Mouse (Mus musculus) forebrain, embryonic 10.5 days (tissue): Measurements from ENCODE around the gene Gm20532. TPM values are rescaled to one million over a fixed set of nuclear protein-coding genes. Genes with fewer than 3 reads are reported as not detected.

Source experiments
- DNase-seq: peaks from one replicate; pipeline ENCODE4 v3.0.0-alpha.2; 2017; ENCODE audit warnings: low spot score; ENCODE audit errors: extremely low spot score
- H3K27ac ChIP-seq: fragments of 300-500 bp; sonication (generic); 2 replicates; pipeline ENCODE4 v1.5.1; 2016; ENCODE audit warnings: mild to moderate bottlenecking
- H3K27me3 ChIP-seq: fragments of 300-500 bp; sonication (generic); 2 replicates; pipeline ENCODE4 v1.6.1; 2016; ENCODE audit warnings: mild to moderate bottlenecking; ENCODE audit not compliant: poor library complexity, severe bottlenecking
- H3K36me3 ChIP-seq: fragments of 300-500 bp; sonication (generic); replicated peaks from 2 replicates; pipeline ENCODE4 v1.6.1; 2016; ENCODE audit warnings: mild to moderate bottlenecking, moderate library complexity
- H3K4me1 ChIP-seq: fragments of 300-500 bp; sonication (generic); 2 replicates; pipeline ENCODE4 v1.6.1; 2016
- H3K4me3 ChIP-seq: fragments of 300-500 bp; sonication (generic); 2 replicates; pipeline ENCODE4 v1.5.1; 2016; ENCODE audit warnings: mild to moderate bottlenecking, moderate library complexity
- H3K9me3 ChIP-seq: fragments of 300-500 bp; sonication (generic); 2 replicates; pipeline ENCODE4 v1.6.1; 2016; ENCODE audit warnings: mild to moderate bottlenecking, moderate library complexity
- WGBS: fragments of 180-500 bp; shearing (Covaris S2); methylation state at CpG from one replicate; pipeline ENCODE4 v1.1.7; 2016; 5-methylcytosine and 5-hydroxymethylcytosine counted together
- polyA plus RNA-seq: library from polyadenylated mRNA; unstranded; fragments of >200 nt; fragmentation: Nextera tagmentation; extraction: Ambion mirVana; gene quantifications from 2 replicates; pipeline ENCODE4 v1.2.1, GENCODE M21; 2016

Gene Gm20532
- polyA plus RNA-seq, 1 experiment from 2014 or later = not detected

- Histone ChIP-seq H3K9me3 (no peaks in the 10 kb centered on the region), H3K36me3 (peaks cover 16% of the 10 kb centered on the region; the same call in 1 of the 2 replicates), H3K27ac (no peak overlapping the region), H3K4me1 (peaks cover 33% of the 10 kb centered on the region), H3K27me3 (no peaks in the 10 kb centered on the region), H3K4me3 (no peak overlapping the region)
- no peak for DNase-seq
- WGBS = 95% methylated on average over 7 of the region's 7 CpGs
Measured at GRCm38 (mm10) chr2:26590962-26591361, 4.5 kb downstream of the Gm20532 start.

- Histone ChIP-seq H3K36me3 (peaks cover 16% of the 10 kb centered on the region; the same call in 1 of the 2 replicates), H3K4me3 (no peak overlapping the region), H3K27ac (no peak overlapping the region), H3K9me3 (no peaks in the 10 kb centered on the region), H3K4me1 (peaks cover 29% of the 10 kb centered on the region), H3K27me3 (no peaks in the 10 kb centered on the region)
- WGBS = 91% methylated on average over 12 of the region's 12 CpGs
- DNase-seq = no peak
Measured at GRCm38 (mm10) chr2:26591416-26591815, 5.0 kb downstream of the Gm20532 start.

GRCm38 (mm10) chr2:26593211-26594021, 7.0 kb downstream of the Gm20532 start:
- H3K4me1 ChIP-seq = peaks cover 10% of the 10 kb centered on the region
- DNase-seq = no peak
- no peaks in the 10 kb centered on the region for H3K27me3 ChIP-seq
- peaks cover 16% of the 10 kb centered on the region; the same call in 1 of the 2 replicates for H3K36me3 ChIP-seq
- WGBS = 84% methylated on average over 9 of the region's 9 CpGs
- no peak overlapping the region for H3K27ac ChIP-seq
- H3K9me3 ChIP-seq = no peaks in the 10 kb centered on the region
- no peak overlapping the region for H3K4me3 ChIP-seq

GRCm38 (mm10) chr2:26594022-26594346, 7.5 kb downstream of the Gm20532 start:
- 77% methylated on average over 9 of the region's 9 CpGs for WGBS
- Histone ChIP-seq H3K4me1 (peaks cover 4% of the 10 kb centered on the region; the same call in 1 of the 2 replicates), H3K9me3 (no peaks in the 10 kb centered on the region), H3K27ac (no peak overlapping the region), H3K27me3 (no peaks in the 10 kb centered on the region), H3K4me3 (no peak overlapping the region), H3K36me3 (peaks cover 16% of the 10 kb centered on the region; the same call in 1 of the 2 replicates)
- DNase-seq = no peak

DNA sequence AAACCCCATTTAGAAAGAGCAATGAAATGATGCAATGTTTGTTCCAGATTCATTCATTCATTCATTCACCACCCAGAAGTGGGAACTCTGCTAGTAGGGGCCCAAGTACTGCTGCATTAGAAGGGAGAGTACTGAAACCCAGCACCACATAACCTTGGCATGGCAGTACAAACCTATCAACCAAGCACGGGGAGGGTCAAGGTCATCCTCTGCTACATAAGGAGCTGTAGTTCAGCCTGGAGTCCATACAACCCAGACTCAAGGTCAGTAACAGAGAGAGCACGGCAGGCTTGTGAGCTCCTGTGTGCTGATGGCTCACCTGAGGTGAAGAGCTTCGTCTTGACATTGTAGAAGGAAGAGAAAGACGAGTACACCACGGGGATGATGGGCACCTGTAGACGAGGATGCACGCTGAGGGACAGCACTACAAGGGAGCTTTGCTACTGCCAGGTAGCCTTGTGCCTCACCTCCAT, 8.1 kb downstream of the Gm20532 start:
- no peaks in the 10 kb centered on the region for H3K4me1 ChIP-seq
- H3K27ac ChIP-seq = no peak overlapping the region
- 92% methylated on average over 7 of the region's 7 CpGs for WGBS
- no peaks in the 10 kb centered on the region for H3K27me3 ChIP-seq
- H3K4me3 ChIP-seq = no peak overlapping the region
- DNase-seq = no peak
- no peaks in the 10 kb centered on the region for H3K9me3 ChIP-seq
- peaks cover 16% of the 10 kb centered on the region; the same call in 1 of the 2 replicates for H3K36me3 ChIP-seq

- no peak overlapping the region for H3K27ac ChIP-seq
- no peak overlapping the region for H3K4me3 ChIP-seq
- H3K36me3 ChIP-seq = peaks cover 16% of the 10 kb centered on the region; the same call in 1 of the 2 replicates
- DNase-seq = no peak
- H3K27me3 ChIP-seq = no peaks in the 10 kb centered on the region
- H3K4me1 ChIP-seq = no peaks in the 10 kb centered on the region
- no peaks in the 10 kb centered on the region for H3K9me3 ChIP-seq
- WGBS = 89% methylated on average over 6 of the region's 6 CpGs
Measured at GRCm38 (mm10) chr2:26594934-26595724, 8.7 kb downstream of the Gm20532 start.

DNA sequence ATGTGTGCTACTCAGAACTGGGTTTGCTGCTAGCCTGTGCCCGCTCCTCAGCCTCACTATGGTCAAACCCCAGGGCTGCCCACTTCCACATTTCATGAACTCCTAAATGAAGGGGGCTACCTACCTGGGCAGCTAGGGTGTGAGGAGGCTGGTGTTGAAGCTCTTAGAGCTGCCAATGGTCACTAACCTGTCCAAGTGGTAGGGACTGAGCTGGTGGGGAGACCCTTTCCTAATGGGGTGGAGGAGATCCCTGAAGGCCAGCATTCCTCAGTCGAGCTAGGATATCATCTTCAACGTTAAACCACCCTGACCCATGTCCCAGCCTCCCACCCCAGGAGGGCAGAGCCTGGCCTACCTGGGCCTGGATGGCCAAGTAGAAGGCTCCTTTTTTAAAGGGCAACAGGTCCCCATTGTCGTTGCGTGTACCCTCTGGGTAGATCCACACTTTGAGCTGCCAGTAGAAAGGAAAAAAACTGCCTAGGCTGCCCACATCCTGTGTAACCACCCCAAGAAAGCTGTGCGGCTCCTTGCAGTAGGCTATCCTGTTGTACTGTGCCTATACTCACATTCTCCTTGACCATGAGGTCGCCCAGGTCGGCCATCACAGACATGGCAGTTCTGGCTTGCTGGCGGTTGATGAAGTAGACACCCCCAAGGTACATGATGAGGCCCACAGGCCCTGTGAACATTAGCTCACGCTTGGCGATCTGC, 9.4 kb downstream of the Gm20532 start:
- WGBS = 93% methylated on average over 11 of the region's 11 CpGs
- Histone ChIP-seq H3K27me3 (peaks cover 1% of the 10 kb centered on the region; the same call in 1 of the 2 replicates), H3K9me3 (no peaks in the 10 kb centered on the region), H3K4me1 (peaks cover 7% of the 10 kb centered on the region; the same call in 1 of the 2 replicates), H3K4me3 (no peak overlapping the region), H3K27ac (no peak overlapping the region), H3K36me3 (peaks cover 16% of the 10 kb centered on the region; the same call in 1 of the 2 replicates)
- no peak for DNase-seq

DNA sequence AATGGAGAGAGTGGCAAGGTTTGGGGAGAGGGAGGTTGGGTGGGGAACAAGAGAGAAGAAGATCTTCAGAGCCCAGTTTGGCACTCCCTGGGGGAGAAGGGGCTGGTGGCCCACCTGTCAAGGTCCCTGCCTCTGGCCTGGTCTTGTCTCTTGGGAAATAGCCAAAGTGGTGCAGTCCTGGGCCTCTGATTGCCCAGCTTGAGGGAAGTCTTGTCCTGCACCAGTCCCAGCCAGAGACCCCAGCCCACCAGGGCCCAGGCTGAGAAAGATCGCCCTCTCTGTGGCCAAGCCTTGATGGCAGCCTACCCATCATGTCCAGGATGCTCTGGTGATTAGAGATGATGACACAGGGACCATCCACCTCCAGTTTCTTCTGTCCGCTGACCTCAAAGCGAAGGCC, 10.5 kb downstream of the Gm20532 start:
- Histone ChIP-seq H3K4me3 (no peak overlapping the region), H3K4me1 (peaks cover 7% of the 10 kb centered on the region; the same call in 1 of the 2 replicates), H3K27me3 (peaks cover 10% of the 10 kb centered on the region; the same call in 1 of the 2 replicates), H3K36me3 (peaks cover 13% of the 10 kb centered on the region; the same call in 1 of the 2 replicates), H3K9me3 (no peaks in the 10 kb centered on the region), H3K27ac (no peak overlapping the region)
- 91% methylated on average over 3 of the region's 3 CpGs for WGBS
- no peak for DNase-seq

GRCm38 (mm10) chr2:26597810-26598209, 11.4 kb downstream of the Gm20532 start:
- no peak for DNase-seq
- Histone ChIP-seq H3K27me3 (peaks cover 19% of the 10 kb centered on the region), H3K36me3 (peaks cover 13% of the 10 kb centered on the region; the same call in 1 of the 2 replicates), H3K4me1 (peaks cover 9% of the 10 kb centered on the region), H3K27ac (no peak overlapping the region), H3K9me3 (no peaks in the 10 kb centered on the region), H3K4me3 (no peak overlapping the region)
- 91% methylated on average over 2 of the region's 2 CpGs for WGBS

GRCm38 (mm10) chr2:26598462-26598861, 12.0 kb downstream of the Gm20532 start:
- peaks cover 16% of the 10 kb centered on the region for H3K4me1 ChIP-seq
- peaks cover 26% of the 10 kb centered on the region for H3K27me3 ChIP-seq
- peaks cover 9% of the 10 kb centered on the region; the same call in 1 of the 2 replicates for H3K36me3 ChIP-seq
- H3K9me3 ChIP-seq = no peaks in the 10 kb centered on the region
- no peak for DNase-seq
- H3K4me3 ChIP-seq = no peak overlapping the region
- 90% methylated on average over 3 of the region's 3 CpGs for WGBS
- H3K27ac ChIP-seq = no peak overlapping the region

- Histone ChIP-seq H3K27me3 (peaks cover 41% of the 10 kb centered on the region), H3K4me1 (peaks cover 29% of the 10 kb centered on the region), H3K27ac (no peak overlapping the region), H3K9me3 (no peaks in the 10 kb centered on the region), H3K36me3 (no peaks in the 10 kb centered on the region), H3K4me3 (no peak overlapping the region)
- 88% methylated on average over 4 of the region's 4 CpGs for WGBS
- no peak for DNase-seq
Measured at GRCm38 (mm10) chr2:26599965-26600364, 13.5 kb downstream of the Gm20532 start.

- Histone ChIP-seq H3K4me3 (no peak overlapping the region), H3K27me3 (peaks cover 48% of the 10 kb centered on the region), H3K27ac (no peak overlapping the region), H3K4me1 (peaks cover 29% of the 10 kb centered on the region), H3K9me3 (no peaks in the 10 kb centered on the region), H3K36me3 (no peaks in the 10 kb centered on the region)
- whole genome bisulfite sequencing = 82% methylated on average over 2 of the region's 2 CpGs
- DNase-seq = no peak
Measured at GRCm38 (mm10) chr2:26600664-26601063, 14.2 kb downstream of the Gm20532 start.
